In genomic region chr5:142640088-142640487, GRCm38 (mm10) we compare ENCODE assay signal across 24 mouse cellular contexts. TPM values are rescaled to one million over a fixed set of nuclear protein-coding genes. Genes with fewer than 3 reads are reported as not detected.
DNase-seq lines count a peak whose midpoint lies in the region; ATAC-seq and TF ChIP-seq lines count a peak whose summit lies in the region.
"Had no signal": no experiment of that assay in that cellular context is flagged by ENCODE, and none has a peak within 500 bp of the region (broad histone marks: within the 10 kb centered on the region; RNA-seq: fewer than 3 reads in every experiment).

No protein-coding gene starts in this region.

- peak; percentile 58 for DNase-seq in liver, adult 2 months (ENCODE audit: extremely low read depth, low read depth, low spot score)
- peak; percentile 91 for DNase-seq in kidney, adult 9 months
- DNase-seq in kidney, postnatal 25 days: peak; percentile 74 to 92
- DNase-seq in adipocyte (ENCODE audit: low spot score): no peak
- DNase-seq in frontal cortex, postnatal 10 days (ENCODE audit: low spot score in 2 of 2): no peak
- no peak for DNase-seq in adrenal gland, postnatal 25 days
- DNase-seq in left cerebral cortex, adult 18-20 months (ENCODE audit: low spot score in 2 of 2): no peak
- DNase-seq: cerebellum, adult 2 months; cerebellum, postnatal 36 days; gastrocnemius, postnatal 14 days; heart, adult 18-20 months; liver, postnatal 0 days; lung, postnatal 10 days; right cerebral cortex, postnatal 14 days; thymus, postnatal 14 days had no signal

- no peak for ATAC-seq in liver, embryonic 12.5 days
- ATAC-seq: liver, postnatal 0 days; midbrain, embryonic 15.5 days; Patski had no signal

- TF ChIP-seq CTCF in liver, adult 2 months (IDR thresholded peaks at IDR 0.05; ENCODE audit: low read depth, low read length): no peak

- peaks cover 27% of the 10 kb centered on the region; the same call in 1 of the 2 replicates for H3K79me2 ChIP-seq in liver, adult 2 months (ENCODE audit: control insufficient read depth, insufficient read depth, low read length)

- no peak overlapping the region for H3K4me2 ChIP-seq in liver, embryonic 12.5 days
- H3K4me2 ChIP-seq: embryonic facial prominence, embryonic 15.5 days; heart, embryonic 13.5 days; hindbrain, embryonic 14.5 days; limb, embryonic 15.5 days; midbrain, embryonic 15.5 days; neural tube, embryonic 15.5 days had no signal

- H3K9ac ChIP-seq in liver, adult 2 months (ENCODE audit: low read depth, low read length): no peak overlapping the region
- no peak overlapping the region for H3K9ac ChIP-seq in liver, embryonic 12.5 days
- H3K9ac ChIP-seq: embryonic facial prominence, embryonic 15.5 days; heart, embryonic 13.5 days; hindbrain, embryonic 14.5 days; limb, embryonic 15.5 days; liver, postnatal 0 days; midbrain, embryonic 15.5 days; neural tube, embryonic 15.5 days had no signal

- TF ChIP-seq POLR2A in liver, adult 2 months (IDR thresholded peaks at IDR 0.05; ENCODE audit: extremely low read depth, insufficient read depth, low read length): no peak

- H3K4me3 ChIP-seq in liver, adult 2 months (ENCODE audit: insufficient read depth, low read depth, low read length): no peak overlapping the region
- no peak overlapping the region for H3K4me3 ChIP-seq in liver, embryonic 12.5 days
- H3K4me3 ChIP-seq: embryonic facial prominence, embryonic 15.5 days; heart, embryonic 13.5 days; limb, embryonic 15.5 days; midbrain, embryonic 15.5 days; neural tube, embryonic 15.5 days had no signal

- no peaks in the 10 kb centered on the region for H3K9me3 ChIP-seq in liver, embryonic 12.5 days (replicated peaks)
- H3K9me3 ChIP-seq: embryonic facial prominence, embryonic 15.5 days; limb, embryonic 15.5 days; midbrain, embryonic 15.5 days had no signal

- H3K4me1 ChIP-seq in liver, adult 2 months (ENCODE audit: control insufficient read depth, insufficient read depth, low read length): no peaks in the 10 kb centered on the region
- H3K4me1 ChIP-seq in liver, embryonic 12.5 days: peaks cover 52% of the 10 kb centered on the region
- H3K4me1 ChIP-seq: embryonic facial prominence, embryonic 15.5 days; heart, embryonic 13.5 days; limb, embryonic 15.5 days; midbrain, embryonic 15.5 days; neural tube, embryonic 15.5 days had no signal

- 62% methylated on average over 5 of the region's 5 CpGs for WGBS in liver, adult 2 months
- 81% methylated on average over 5 of the region's 5 CpGs for WGBS in liver, embryonic 12.5 days (ENCODE audit: insufficient replicate concordance)

- H3K36me3 ChIP-seq in liver, adult 2 months (ENCODE audit: control insufficient read depth, insufficient read depth, low read length): peaks cover 23% of the 10 kb centered on the region
- peaks cover 95% of the 10 kb centered on the region for H3K36me3 ChIP-seq in liver, embryonic 12.5 days

- H3K27me3 ChIP-seq in liver, adult 2 months (ENCODE audit: control insufficient read depth, insufficient read depth, low read length): no peaks in the 10 kb centered on the region
- no peaks in the 10 kb centered on the region for H3K27me3 ChIP-seq in liver, embryonic 12.5 days (replicated peaks)
- H3K27me3 ChIP-seq: embryonic facial prominence, embryonic 15.5 days; heart, embryonic 13.5 days; limb, embryonic 15.5 days; midbrain, embryonic 15.5 days; neural tube, embryonic 15.5 days; Patski had no signal

- no peak overlapping the region for H3K27ac ChIP-seq in liver, adult 2 months (replicated peaks; ENCODE audit: insufficient read depth, low read depth, low read length)
- no peak overlapping the region for H3K27ac ChIP-seq in liver, embryonic 12.5 days
- H3K27ac ChIP-seq: embryonic facial prominence, embryonic 15.5 days; heart, embryonic 13.5 days; hindbrain, embryonic 14.5 days; limb, embryonic 15.5 days; midbrain, embryonic 15.5 days; neural tube, embryonic 15.5 days had no signal

RNA-seq across cellular contexts. Expression of gene Wipi2, which starts 12.6 kb away (rescaled TPM):
- 43.9 and 46.5 TPM in 2 replicates for total RNA-seq in liver, adult 2 months (2014; rRNA removed)
- polyA plus RNA-seq in liver, adult 2 months (2012; rRNA removed): 35.9 and 39.2 TPM in 2 replicates
- 46.7 and 50.1 TPM in 2 replicates for polyA plus RNA-seq in liver, embryonic 12.5 days (2016; fragmentation: Nextera tagmentation; extraction: Ambion mirVana)
- 93.2 and 98.2 TPM in 2 replicates for total RNA-seq in adrenal gland, postnatal 25 days (2021)
- 100 to 1,000 TPM in 1 of 2 experiments, 10 to 100 TPM in 1; 93.2 to 102 TPM for total RNA-seq in left cerebral cortex, adult 18-20 months (2021)

RNA-seq across cellular contexts. Expression of gene Mmd2, which starts 31.5 kb away (rescaled TPM):
- total RNA-seq in liver, adult 2 months (2014; rRNA removed): 9.8 and 37.1 TPM in 2 replicates
- 13.1 and 27.6 TPM in 2 replicates for polyA plus RNA-seq in liver, adult 2 months (2012; rRNA removed)
- polyA plus RNA-seq in liver, embryonic 12.5 days (2016; fragmentation: Nextera tagmentation; extraction: Ambion mirVana): 15.3 and 17.3 TPM in 2 replicates
- total RNA-seq in adrenal gland, postnatal 25 days (2021): 28.5 and 32.3 TPM in 2 replicates
- total RNA-seq in left cerebral cortex, adult 18-20 months (2021): 100 to 1,000 TPM; 102 to 105 TPM
- total RNA-seq: megakaryocyte-erythroid progenitor cell, adult 5-6 weeks had no signal
- polyA plus RNA-seq: Patski had no signal

RNA-seq across cellular contexts. Expression of gene Slc29a4, which starts 52.2 kb away (rescaled TPM):
- not detected in 2 replicates for total RNA-seq in liver, adult 2 months (2014; rRNA removed)
- polyA plus RNA-seq in liver, adult 2 months (2012; rRNA removed): 0.02 and 0.04 TPM in 2 replicates
- 0.38 and 0.72 TPM in 2 replicates for polyA plus RNA-seq in liver, embryonic 12.5 days (2016; fragmentation: Nextera tagmentation; extraction: Ambion mirVana)
- total RNA-seq in adrenal gland, postnatal 25 days (2021): 15.7 and 21.9 TPM in 2 replicates
- 10 to 100 TPM in 1 of 2 experiments, 1 to 10 TPM in 1; 6.1 to 10.8 TPM for total RNA-seq in left cerebral cortex, adult 18-20 months (2021)
- total RNA-seq: megakaryocyte-erythroid progenitor cell, adult 5-6 weeks had no signal

Comparison
In these comparisons a context has a peak if more than half of its experiments do, and no peak if none do; other contexts are left out.
1. DNase-seq: peak in liver, adult 2 months (single experiment), kidney, adult 9 months (single experiment) and kidney, postnatal 25 days (2 of 2); none in adipocyte (single experiment), frontal cortex, postnatal 10 days (0 of 2), adrenal gland, postnatal 25 days (single experiment) and left cerebral cortex, adult 18-20 months (0 of 2).